Mouse (Mus musculus): ENCODE results near the gene Ift172. TPM values are rescaled to one million over a fixed set of nuclear protein-coding genes. Genes with fewer than 3 reads are reported as not detected.

The Ift172 gene
- polyA plus RNA-seq, 3 experiments from 2014 or later: 3.3 to 4.4 (median 4.3) TPM

- ATAC-seq: no peak
These were observed 86.5 kb downstream of the Ift172 start for GRCm38 (mm10) chr5:31204421-31204820.

- no peak for ATAC-seq
These were observed 87.0 kb downstream of the Ift172 start for GRCm38 (mm10) chr5:31203866-31204265.

Other genes with a start within 250 kb of the Ift172 start
- 10 to 100 TPM; 61.6 to 98.6 (median 81.7) TPM for gene Atraid, start 242.8 kb downstream of the Ift172 start, polyA plus RNA-seq (2017; shearing (Covaris generic))
- gene Slc5a6, start 242.2 kb downstream of the Ift172 start, polyA plus RNA-seq (2017; shearing (Covaris generic)): 1 to 10 TPM; 4.9 to 7.0 (median 4.9) TPM
- 10 to 100 TPM in 1 of 3 experiments, 1 to 10 TPM in 2; 5.4 to 11.8 (median 7.8) TPM for gene Cad, start 236.3 kb downstream of the Ift172 start, polyA plus RNA-seq (2017; shearing (Covaris generic))
- not detected for gene Dnajc5g, start 184.8 kb downstream of the Ift172 start, polyA plus RNA-seq (2017; shearing (Covaris generic))
- gene Slc30a3, start 182.9 kb downstream of the Ift172 start, polyA plus RNA-seq (2017; shearing (Covaris generic)): under 1 TPM in 2 of 3 experiments, not detected in 1; 0.45 to 0.57 TPM
- not detected for gene Trim54, start 174.4 kb downstream of the Ift172 start, polyA plus RNA-seq (2017; shearing (Covaris generic))
- gene Ucn, start 152.3 kb downstream of the Ift172 start, polyA plus RNA-seq (2017; shearing (Covaris generic)): not detected
- gene Mpv17, start 136.9 kb downstream of the Ift172 start, polyA plus RNA-seq (2017; shearing (Covaris generic)): 10 to 100 TPM; 40.8 to 67.2 (median 64.2) TPM
- gene Gm29609, start 111.2 kb downstream of the Ift172 start, polyA plus RNA-seq (2017; shearing (Covaris generic)): 1 to 10 TPM in 1 of 3 experiments, under 1 TPM in 2; 0.19 to 3.2 (median 0.29) TPM
- 100 to 1,000 TPM in 1 of 3 experiments, 10 to 100 TPM in 2; 61.8 to 103 (median 81.3) TPM for gene Gtf3c2, start 111.0 kb downstream of the Ift172 start, polyA plus RNA-seq (2017; shearing (Covaris generic))
- gene Snx17, start 97.9 kb downstream of the Ift172 start, polyA plus RNA-seq (2017; shearing (Covaris generic)): 100 to 1,000 TPM in 2 of 3 experiments, 10 to 100 TPM in 1; 96.4 to 122 (median 119) TPM
- gene Eif2b4, start 97.7 kb downstream of the Ift172 start, polyA plus RNA-seq (2017; shearing (Covaris generic)): 10 to 100 TPM; 38.7 to 45.8 (median 44.4) TPM
- 1 to 10 TPM; 3.5 to 6.1 (median 5.4) TPM for gene Zfp513, start 88.8 kb downstream of the Ift172 start, polyA plus RNA-seq (2017; shearing (Covaris generic))
- 10 to 100 TPM; 38.5 to 63.1 (median 49.7) TPM for gene Ppm1g, start 70.4 kb downstream of the Ift172 start, polyA plus RNA-seq (2017; shearing (Covaris generic))
- 100 to 1,000 TPM in 1 of 3 experiments, 10 to 100 TPM in 2; 84.6 to 104 (median 84.9) TPM for gene Nrbp1, start 50.3 kb downstream of the Ift172 start, polyA plus RNA-seq (2017; shearing (Covaris generic))
- not detected for gene Gm9970, start 49.9 kb downstream of the Ift172 start, polyA plus RNA-seq (2017; shearing (Covaris generic))
- 10 to 100 TPM; 25.8 to 27.7 (median 26.9) TPM for gene Krtcap3, start 39.4 kb downstream of the Ift172 start, polyA plus RNA-seq (2017; shearing (Covaris generic))
- gene Fndc4, start 5.0 kb upstream of the Ift172 start, polyA plus RNA-seq (2017; shearing (Covaris generic)): not detected
- gene Gckr, start 6.3 kb upstream of the Ift172 start, polyA plus RNA-seq (2017; shearing (Covaris generic)): under 1 TPM in 2 of 3 experiments, not detected in 1; 0.15 to 0.48 TPM
- 10 to 100 TPM; 24.3 to 48.9 (median 45.0) TPM for gene Zfp512, start 161.3 kb upstream of the Ift172 start, polyA plus RNA-seq (2017; shearing (Covaris generic))
- under 1 TPM in 1 of 3 experiments, not detected in 2; 0.28 TPM for gene 4930548H24Rik, start 194.6 kb upstream of the Ift172 start, polyA plus RNA-seq (2017; shearing (Covaris generic))
- gene Gpn1, start 203.6 kb upstream of the Ift172 start, polyA plus RNA-seq (2017; shearing (Covaris generic)): 10 to 100 TPM; 47.7 to 62.6 (median 49.7) TPM
- 10 to 100 TPM; 27.4 to 28.4 (median 28.0) TPM for gene Slc4a1ap, start 235.9 kb upstream of the Ift172 start, polyA plus RNA-seq (2017; shearing (Covaris generic))
- gene Supt7l, start 236.7 kb upstream of the Ift172 start, polyA plus RNA-seq (2017; shearing (Covaris generic)): 10 to 100 TPM; 17.1 to 23.1 (median 18.4) TPM